Mouse (Mus musculus) embryonic facial prominence, embryonic 10.5 days (tissue): Measurements from ENCODE around the gene Slc22a23. TPM values are rescaled to one million over a fixed set of nuclear protein-coding genes. Genes with fewer than 3 reads are reported as not detected.
"Not testable (repeated sequence)": the region's sequence is repeated elsewhere in the genome, so short reads cannot be mapped to it uniquely, and the experiment has no call there.

Experiments
- DNase-seq: peaks from one replicate; pipeline ENCODE4 v3.0.0-alpha.2; 2017; ENCODE audit warnings: low spot score
- H3K27ac ChIP-seq: fragments of 300-500 bp; sonication (generic); replicated peaks from 2 replicates; pipeline ENCODE4 v1.5.1; 2016; ENCODE audit warnings: mild to moderate bottlenecking
- H3K27me3 ChIP-seq: fragments of 300-500 bp; sonication (generic); replicated peaks from 2 replicates; pipeline ENCODE4 v1.6.1; 2016; ENCODE audit warnings: low read depth, mild to moderate bottlenecking; ENCODE audit not compliant: poor library complexity, severe bottlenecking
- H3K36me3 ChIP-seq: fragments of 300-500 bp; sonication (generic); replicated peaks from 2 replicates; pipeline ENCODE4 v1.6.1; 2016; ENCODE audit warnings: mild to moderate bottlenecking, moderate library complexity
- H3K4me1 ChIP-seq: fragments of 300-500 bp; sonication (generic); 2 replicates; pipeline ENCODE4 v1.6.1; 2016
- H3K4me3 ChIP-seq: fragments of 300-500 bp; sonication (generic); 2 replicates; pipeline ENCODE4 v1.5.1; 2016; ENCODE audit warnings: mild to moderate bottlenecking, moderate library complexity
- H3K9me3 ChIP-seq: fragments of 300-500 bp; sonication (generic); 2 replicates; pipeline ENCODE4 v1.6.1; 2016; ENCODE audit warnings: mild to moderate bottlenecking
- WGBS: fragments of 180-500 bp; shearing (Covaris S2); methylation state at CpG from one replicate; pipeline ENCODE4 v1.1.7; 2016; 5-methylcytosine and 5-hydroxymethylcytosine counted together
- polyA plus RNA-seq: library from polyadenylated mRNA; unstranded; fragments of >200 nt; fragmentation: Nextera tagmentation; extraction: Ambion mirVana; gene quantifications from 2 replicates; pipeline ENCODE4 v1.2.1, GENCODE M21; 2016

The Slc22a23 gene
- 2.9 and 3.1 TPM in 2 replicates for polyA plus RNA-seq

GRCm38 (mm10) chr13:34345128-34346085 is at the start of gene Slc22a23:
Slc22a23 (minus strand) TSS chr13:34345182.
- H3K27me3 ChIP-seq: peaks cover 55% of the 10 kb centered on the region
- peak; percentile 86 for DNase-seq
- H3K27ac ChIP-seq: peak within 1 kb of the TSS; percentile 86
- H3K36me3 ChIP-seq: no peaks in the 10 kb centered on the region
- H3K4me1 ChIP-seq: peaks cover 50% of the 10 kb centered on the region
- H3K4me3 ChIP-seq: peak within 1 kb of the TSS; percentile 85
- 3% methylated on average over 64 of the region's 69 CpGs for WGBS
- no peaks in the 10 kb centered on the region for H3K9me3 ChIP-seq

GRCm38 (mm10) chr13:34394305-34394704 is 49.3 kb upstream of the Slc22a23 start:
- H3K27me3 ChIP-seq, H3K4me3 ChIP-seq, DNase-seq, H3K36me3 ChIP-seq, H3K27ac ChIP-seq, H3K9me3 ChIP-seq: not testable (repeated sequence)
- 79% methylated on average over 15 of the region's 16 CpGs for WGBS
- peaks cover 20% of the 10 kb centered on the region for H3K4me1 ChIP-seq

- H3K27me3 ChIP-seq: no peaks in the 10 kb centered on the region
- no peak for DNase-seq
- H3K27ac ChIP-seq: no peak overlapping the region
- no peaks in the 10 kb centered on the region for H3K36me3 ChIP-seq
- 87% methylated on average over 7 of the region's 7 CpGs for WGBS
- H3K4me3 ChIP-seq: no peak overlapping the region
- no peaks in the 10 kb centered on the region for H3K9me3 ChIP-seq
- H3K4me1 ChIP-seq: peaks cover 12% of the 10 kb centered on the region
These were observed 47.4 kb upstream of the Slc22a23 start for GRCm38 (mm10) chr13:34392376-34392775.

GRCm38 (mm10) chr13:34388219-34388618 is 43.2 kb upstream of the Slc22a23 start:
- Histone ChIP-seq H3K4me3 (no peak overlapping the region), H3K27ac (no peak overlapping the region)
- WGBS: 95% methylated on average over 5 of the region's 5 CpGs

GRCm38 (mm10) chr13:34383416-34383815 is 38.4 kb upstream of the Slc22a23 start:
- no peak overlapping the region for H3K4me3 ChIP-seq
- DNase-seq: no peak
- no peak overlapping the region for H3K27ac ChIP-seq
- 87% methylated on average over 3 of the region's 3 CpGs for WGBS
- H3K27me3 ChIP-seq: no peaks in the 10 kb centered on the region
- no peaks in the 10 kb centered on the region for H3K9me3 ChIP-seq
- H3K4me1 ChIP-seq: no peaks in the 10 kb centered on the region
- H3K36me3 ChIP-seq: no peaks in the 10 kb centered on the region

More at GRCm38 (mm10) chr13:34388219-34388618, 43.2 kb upstream of the Slc22a23 start:
- Histone ChIP-seq H3K36me3 (no peaks in the 10 kb centered on the region), H3K4me1 (no peaks in the 10 kb centered on the region), H3K9me3 (no peaks in the 10 kb centered on the region), H3K27me3 (no peaks in the 10 kb centered on the region)
- no peak for DNase-seq

- DNase-seq: no peak
- no peak overlapping the region for H3K27ac ChIP-seq
- 89% methylated on average over 3 of the region's 3 CpGs for WGBS
- H3K36me3 ChIP-seq: no peaks in the 10 kb centered on the region
- no peaks in the 10 kb centered on the region for H3K4me1 ChIP-seq
- H3K9me3 ChIP-seq: no peaks in the 10 kb centered on the region
- H3K4me3 ChIP-seq: no peak overlapping the region
- no peaks in the 10 kb centered on the region for H3K27me3 ChIP-seq
These were observed 33.9 kb upstream of the Slc22a23 start for GRCm38 (mm10) chr13:34378926-34379325.

- no peak overlapping the region for H3K4me3 ChIP-seq
These were observed 30.2 kb upstream of the Slc22a23 start for GRCm38 (mm10) chr13:34375145-34375544.

GRCm38 (mm10) chr13:34372870-34373478 is 28.0 kb upstream of the Slc22a23 start:
- Histone ChIP-seq H3K4me1 (no peaks in the 10 kb centered on the region), H3K36me3 (no peaks in the 10 kb centered on the region), H3K27me3 (no peaks in the 10 kb centered on the region), H3K9me3 (no peaks in the 10 kb centered on the region), H3K4me3 (no peak overlapping the region), H3K27ac (no peak overlapping the region)
- 93% methylated on average over 5 of the region's 5 CpGs for WGBS
- no peak for DNase-seq

More at GRCm38 (mm10) chr13:34375145-34375544, 30.2 kb upstream of the Slc22a23 start:
- H3K4me1 ChIP-seq: no peaks in the 10 kb centered on the region
- no peak overlapping the region for H3K27ac ChIP-seq
- 82% methylated on average over 4 of the region's 4 CpGs for WGBS
- no peak for DNase-seq
- H3K27me3 ChIP-seq: no peaks in the 10 kb centered on the region
- no peaks in the 10 kb centered on the region for H3K9me3 ChIP-seq
- no peaks in the 10 kb centered on the region for H3K36me3 ChIP-seq

GRCm38 (mm10) chr13:34371951-34372869 is 27.2 kb upstream of the Slc22a23 start:
- no peak for DNase-seq
- Histone ChIP-seq H3K27ac (no peak overlapping the region), H3K9me3 (no peaks in the 10 kb centered on the region), H3K27me3 (no peaks in the 10 kb centered on the region), H3K4me1 (no peaks in the 10 kb centered on the region), H3K4me3 (no peak overlapping the region), H3K36me3 (no peaks in the 10 kb centered on the region)
- WGBS: 88% methylated on average over 6 of the region's 6 CpGs

GRCm38 (mm10) chr13:34370281-34370825 is 25.4 kb upstream of the Slc22a23 start:
- no peak for DNase-seq
- Histone ChIP-seq H3K4me1 (no peaks in the 10 kb centered on the region), H3K9me3 (no peaks in the 10 kb centered on the region), H3K27me3 (no peaks in the 10 kb centered on the region), H3K4me3 (no peak overlapping the region), H3K36me3 (no peaks in the 10 kb centered on the region), H3K27ac (no peak overlapping the region)
- 85% methylated on average over 4 of the region's 4 CpGs for WGBS

- Histone ChIP-seq H3K4me3 (no peak overlapping the region), H3K36me3 (no peaks in the 10 kb centered on the region), H3K27me3 (no peaks in the 10 kb centered on the region), H3K9me3 (no peaks in the 10 kb centered on the region), H3K27ac (no peak overlapping the region), H3K4me1 (no peaks in the 10 kb centered on the region)
- no peak for DNase-seq
- 80% methylated on average over 1 of the region's 1 CpGs for WGBS
These were observed 20.2 kb upstream of the Slc22a23 start for GRCm38 (mm10) chr13:34365226-34365625.

GRCm38 (mm10) chr13:34355656-34356055 is 10.7 kb upstream of the Slc22a23 start:
- 92% methylated on average over 5 of the region's 5 CpGs for WGBS

More at GRCm38 (mm10) chr13:34355656-34356055, 10.7 kb upstream of the Slc22a23 start:
- Histone ChIP-seq H3K36me3 (no peaks in the 10 kb centered on the region), H3K27ac (no peak overlapping the region), H3K9me3 (no peaks in the 10 kb centered on the region), H3K27me3 (no peaks in the 10 kb centered on the region), H3K4me3 (no peak overlapping the region), H3K4me1 (no peaks in the 10 kb centered on the region)
- DNase-seq: no peak
